Mouse (Mus musculus) small intestine, adult 2 months (tissue): ENCODE data around the gene Itprid1. TPM values are rescaled to one million over a fixed set of nuclear protein-coding genes. Genes with fewer than 3 reads are reported as not detected.

Source experiments
- H3K27ac ChIP-seq: fragments of 200-500 bp; 2 replicates; pipeline ENCODE4 v1.5.1; 2012; ENCODE audit warnings: low read depth, low read length, control low read depth, inconsistent platforms; ENCODE audit not compliant: insufficient read depth
- H3K27me3 ChIP-seq: fragments of 200-500 bp; 2 replicates; pipeline ENCODE4 v1.6.1; 2012; ENCODE audit warnings: mild to moderate bottlenecking, moderate library complexity, low read length, inconsistent platforms; ENCODE audit not compliant: control insufficient read depth, insufficient read depth
- H3K36me3 ChIP-seq: fragments of 200-500 bp; 2 replicates; pipeline ENCODE4 v1.6.1; 2012; ENCODE audit warnings: mild to moderate bottlenecking, low read length, control low read depth, inconsistent platforms; ENCODE audit not compliant: control insufficient read depth, insufficient read depth
- H3K4me1 ChIP-seq: fragments of 200-500 bp; 2 replicates; pipeline ENCODE4 v1.6.1; 2012; ENCODE audit warnings: low read length, inconsistent platforms, mixed read lengths; ENCODE audit not compliant: control insufficient read depth, insufficient read depth, insufficient read length
- H3K4me3 ChIP-seq: fragments of 200-500 bp; 2 replicates; pipeline ENCODE4 v1.5.1; 2012; ENCODE audit warnings: low read depth, mild to moderate bottlenecking, control low read depth, inconsistent platforms, low read length, moderate library complexity
- CTCF ChIP-seq: fragments of 200-500 bp; IDR thresholded peaks from 2 replicates; pipeline ENCODE4 v1.5.1; 2012; ENCODE audit warnings: low read depth, mild to moderate bottlenecking, control low read depth, inconsistent platforms, low read length, moderate library complexity, mixed read lengths; ENCODE audit not compliant: insufficient replicate concordance, insufficient read length; ENCODE audit errors: extremely low read depth
- POLR2A ChIP-seq: fragments of 200-500 bp; IDR thresholded peaks from 2 replicates; pipeline ENCODE4 v1.6.1; 2012; ENCODE audit warnings: low read depth, mild to moderate bottlenecking, control low read depth, inconsistent platforms, low read length, moderate library complexity
- WGBS: fragments of 180-500 bp; shearing (Covaris S2); methylation state at CpG from one replicate; pipeline ENCODE4 v1.1.7; 2018; 5-methylcytosine and 5-hydroxymethylcytosine counted together
- polyA plus RNA-seq: library from polyadenylated mRNA; depleted of rRNA; stranded (reverse); fragments of >200 nt; gene quantifications from 2 replicates; pipeline ENCODE4 v1.2.3, GENCODE M21; 2012; rRNA removed

Gene Itprid1
- polyA plus RNA-seq, 1 experiment: 0.51 TPM

DNA sequence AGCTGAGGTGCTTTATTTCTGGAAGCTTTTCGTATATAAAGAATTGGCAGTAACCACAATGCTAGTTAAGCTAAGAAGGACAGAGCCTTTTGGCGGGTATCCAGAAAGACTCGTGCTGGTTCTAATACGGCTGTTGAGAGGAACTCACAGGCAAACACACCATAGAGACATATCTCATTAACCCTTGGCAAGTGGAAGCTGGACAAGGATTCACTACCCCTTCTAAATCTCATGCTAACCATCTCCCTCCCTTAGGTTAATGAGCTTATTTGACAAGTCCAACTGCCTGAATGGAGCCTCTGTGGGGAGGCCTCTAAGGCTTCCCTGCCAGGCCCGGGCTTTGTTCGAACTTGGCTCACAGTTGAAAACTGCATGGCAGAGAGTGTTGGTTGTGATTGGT is 190.6 kb downstream of the Itprid1 start:
- Histone ChIP-seq H3K27me3 (no peaks in the 10 kb centered on the region), H3K4me1 (no peaks in the 10 kb centered on the region), H3K4me3 (no peak overlapping the region), H3K27ac (no peak overlapping the region), H3K36me3 (no peaks in the 10 kb centered on the region)
- WGBS: 75% methylated on average over 6 of the region's 6 CpGs
- TF ChIP-seq CTCF: no peak
- TF ChIP-seq POLR2A: no peak

GRCm38 (mm10) chr6:56027966-56028365 is 191.3 kb downstream of the Itprid1 start:
- Histone ChIP-seq H3K27ac (no peak overlapping the region), H3K27me3 (no peaks in the 10 kb centered on the region), H3K36me3 (no peaks in the 10 kb centered on the region), H3K4me1 (no peaks in the 10 kb centered on the region), H3K4me3 (no peak overlapping the region)
- TF ChIP-seq CTCF (no peak), POLR2A (no peak)
- 84% methylated on average over 5 of the region's 5 CpGs for WGBS

Other genes starting within 250 kb of the Itprid1 start
- not detected in 2 replicates for gene Neurod6, start 155.6 kb upstream of the Itprid1 start, polyA plus RNA-seq
- gene Ppp1r17, start 180.6 kb downstream of the Itprid1 start, polyA plus RNA-seq: not detected in 2 replicates